Mouse (Mus musculus) embryonic facial prominence, embryonic 14.5 days (tissue): ENCODE data around the gene Ptprj. TPM values are rescaled to one million over a fixed set of nuclear protein-coding genes. Genes with fewer than 3 reads are reported as not detected.

Source experiments
- ATAC-seq: fragments of 200-750 bp; cut with Nextera tagmentation; 2 replicates; pipeline ENCODE4 v1.8.0; 2017; ENCODE audit warnings: low read depth, moderate number of reproducible peaks, moderate TSS enrichment
- DNase-seq: peaks from one replicate; pipeline ENCODE4 v3.0.0-alpha.2; 2015; ENCODE audit warnings: low spot score
- H3K27ac ChIP-seq: fragments of 300-500 bp; sonication (generic); replicated peaks from 2 replicates; pipeline ENCODE4 v1.5.1; 2014; ENCODE audit warnings: low read depth, mild to moderate bottlenecking, low read length, moderate library complexity
- H3K27me3 ChIP-seq: fragments of 300-500 bp; sonication (generic); replicated peaks from 2 replicates; pipeline ENCODE4 v1.6.1; 2014; ENCODE audit warnings: low read length; ENCODE audit not compliant: control insufficient read depth, insufficient read depth
- H3K36me3 ChIP-seq: fragments of 300-500 bp; sonication (generic); 2 replicates; pipeline ENCODE4 v1.6.1; 2014; ENCODE audit warnings: low read length, mixed read lengths; ENCODE audit not compliant: control insufficient read depth, insufficient read depth
- H3K4me1 ChIP-seq: fragments of 300-500 bp; sonication (generic); 2 replicates; pipeline ENCODE4 v1.6.1; 2014; ENCODE audit warnings: antibody characterized with exemption, low read length; ENCODE audit not compliant: control insufficient read depth, insufficient read depth
- H3K4me2 ChIP-seq: fragments of 300-500 bp; sonication (generic); 2 replicates; pipeline ENCODE4 v1.6.1; 2014; ENCODE audit warnings: low read depth, mild to moderate bottlenecking, low read length, moderate library complexity, mixed read lengths
- H3K4me3 ChIP-seq: fragments of 300-500 bp; sonication (generic); 2 replicates; pipeline ENCODE4 v1.5.1; 2014; ENCODE audit warnings: low read depth, mild to moderate bottlenecking, low read length
- H3K9ac ChIP-seq: fragments of 300-500 bp; sonication (generic); 2 replicates; pipeline ENCODE4 v1.6.1; 2014; ENCODE audit warnings: low read depth, mild to moderate bottlenecking, low read length, moderate library complexity, mixed read lengths
- H3K9me3 ChIP-seq: fragments of 300-500 bp; sonication (generic); 2 replicates; pipeline ENCODE4 v1.6.1; 2016; ENCODE audit warnings: low read length; ENCODE audit not compliant: control insufficient read depth
- WGBS: fragments of 180-500 bp; shearing (Covaris S2); extraction: QIAGEN DNeasy Blood & Tissue Kit; methylation state at CpG from one replicate; pipeline ENCODE4 v1.1.7; 2014; 5-methylcytosine and 5-hydroxymethylcytosine counted together
- polyA plus RNA-seq: library from polyadenylated mRNA; unstranded; fragments of >200 nt; fragmentation: Nextera tagmentation; extraction: Ambion mirVana; gene quantifications from 2 replicates; pipeline ENCODE4 v1.2.1, GENCODE M21; 2014

The Ptprj gene
- polyA plus RNA-seq, 1 experiment from 2014 or later = 4.1 TPM

DNA sequence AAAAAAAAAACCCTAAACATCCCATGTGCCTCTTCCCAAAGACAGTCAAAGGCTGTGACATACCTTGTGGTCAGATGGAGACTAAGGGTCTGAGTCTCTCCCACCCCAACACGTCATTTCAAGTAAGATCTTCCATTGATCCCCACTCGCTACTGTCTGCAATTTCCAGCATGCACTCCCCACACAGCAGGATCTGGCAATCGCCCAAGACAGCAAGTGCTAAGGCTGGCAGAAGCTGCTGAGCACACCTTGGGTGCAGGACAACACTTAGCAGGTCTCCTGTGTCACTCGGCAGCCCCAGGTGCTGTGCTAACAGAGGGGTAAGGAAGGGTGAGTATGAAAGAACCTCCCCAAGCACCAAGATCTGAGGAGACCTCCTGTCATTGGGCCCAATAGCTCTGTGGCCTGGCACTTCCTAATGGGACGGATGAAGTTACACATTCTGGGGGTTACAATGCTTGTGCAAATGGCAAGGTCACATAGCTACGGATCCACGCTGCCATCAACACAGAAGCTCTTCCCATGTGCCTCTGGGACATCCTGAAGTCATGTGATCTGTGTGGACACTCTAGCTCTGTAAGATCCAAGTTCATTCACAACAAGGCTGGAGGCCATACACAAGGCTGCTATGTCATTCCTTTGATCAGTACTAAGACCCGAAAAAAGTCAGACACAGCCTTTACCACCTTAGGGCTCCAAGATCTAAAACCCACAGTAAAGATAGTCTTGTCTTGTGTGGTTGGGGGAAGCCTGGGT is 13.5 kb downstream of the Ptprj start:
- no peak overlapping the region for H3K4me2 ChIP-seq
- H3K36me3 ChIP-seq = no peaks in the 10 kb centered on the region
- no peak for ATAC-seq
- no peaks in the 10 kb centered on the region for H3K9me3 ChIP-seq
- WGBS = 56% methylated on average over 8 of the region's 8 CpGs
- DNase-seq = peak; percentile 31
- no peak overlapping the region for H3K9ac ChIP-seq
- H3K27ac ChIP-seq = peak overlapping the region; percentile 15; the same call in 1 of the 2 replicates
- peaks cover 15% of the 10 kb centered on the region for H3K4me1 ChIP-seq
- no peak overlapping the region for H3K4me3 ChIP-seq
- H3K27me3 ChIP-seq = no peaks in the 10 kb centered on the region

GRCm38 (mm10) chr2:90566046-90566445 is 14.4 kb downstream of the Ptprj start:
- peak; percentile 91 for ATAC-seq
- Histone ChIP-seq H3K4me1 (peaks cover 15% of the 10 kb centered on the region), H3K4me3 (no peak overlapping the region), H3K36me3 (no peaks in the 10 kb centered on the region), H3K4me2 (peak overlapping the region; percentile 11; the same call in 1 of the 2 replicates), H3K27me3 (no peaks in the 10 kb centered on the region), H3K9ac (no peak overlapping the region), H3K27ac (peak overlapping the region; percentile 15; the same call in 1 of the 2 replicates), H3K9me3 (no peaks in the 10 kb centered on the region)
- 28% methylated on average over 7 of the region's 7 CpGs for WGBS
- peak; percentile 89 for DNase-seq

DNA sequence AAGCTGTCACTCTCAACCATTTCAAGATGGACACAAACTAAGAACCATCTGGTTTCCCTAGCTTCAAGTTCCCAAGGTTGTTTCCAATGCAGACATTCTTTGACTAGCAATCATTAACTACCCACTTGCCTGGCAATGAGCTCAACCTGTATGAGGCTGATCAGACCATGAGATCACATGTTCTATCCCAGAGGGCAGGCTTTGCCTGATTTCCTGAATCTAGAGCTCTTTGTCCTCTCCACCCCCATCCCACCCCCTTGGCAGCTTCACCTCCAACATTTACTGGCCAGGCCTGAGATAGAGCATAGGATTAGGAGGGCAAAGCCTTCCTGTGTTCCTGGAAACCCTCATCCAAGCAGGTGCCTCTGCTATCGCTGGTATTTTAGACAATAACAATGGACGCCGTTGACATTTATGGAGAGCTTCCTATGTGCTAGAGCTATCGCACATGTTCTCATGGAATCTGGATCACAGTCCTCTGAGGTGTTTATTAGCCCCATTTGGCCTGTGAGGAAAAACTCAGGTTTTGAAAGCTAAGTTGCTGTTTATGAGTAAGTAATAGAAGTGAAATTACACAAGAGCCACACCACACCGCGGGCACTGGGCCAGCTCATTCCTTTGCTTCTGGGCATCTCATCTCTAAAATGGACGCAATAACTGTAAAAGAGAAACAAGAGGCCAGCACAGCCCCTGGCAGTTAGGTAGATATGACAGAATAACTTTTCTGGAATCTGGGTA is 15.1 kb downstream of the Ptprj start:
- Histone ChIP-seq H3K27ac (no peak overlapping the region), H3K27me3 (no peaks in the 10 kb centered on the region), H3K4me1 (peaks cover 15% of the 10 kb centered on the region), H3K4me3 (no peak overlapping the region), H3K9ac (no peak overlapping the region), H3K4me2 (no peak overlapping the region), H3K36me3 (no peaks in the 10 kb centered on the region), H3K9me3 (no peaks in the 10 kb centered on the region)
- ATAC-seq = no peak
- no peak for DNase-seq
- 89% methylated on average over 7 of the region's 7 CpGs for WGBS

DNA sequence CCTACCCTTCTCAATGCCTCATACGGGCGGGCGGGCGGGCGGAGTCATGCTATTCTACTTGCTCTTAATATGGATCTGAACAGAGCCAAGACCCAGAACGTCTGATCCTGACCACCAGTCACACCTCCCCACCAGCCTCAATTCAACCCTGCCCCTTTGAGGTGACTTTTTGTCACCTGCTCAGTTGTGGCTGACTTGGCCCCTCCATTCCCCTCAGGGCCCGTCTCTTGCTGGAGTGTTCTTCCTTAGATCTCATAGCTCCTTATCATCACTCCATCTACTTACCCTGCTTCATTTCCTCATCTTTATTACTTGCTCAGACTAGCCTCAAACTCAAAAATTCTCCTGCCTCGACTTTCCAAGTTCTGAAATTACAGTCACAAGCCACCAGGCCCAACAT is 15.9 kb downstream of the Ptprj start:
- Histone ChIP-seq H3K27ac (no peak overlapping the region), H3K9ac (no peak overlapping the region), H3K36me3 (no peaks in the 10 kb centered on the region), H3K4me2 (no peak overlapping the region), H3K4me3 (no peak overlapping the region), H3K4me1 (peaks cover 15% of the 10 kb centered on the region), H3K27me3 (no peaks in the 10 kb centered on the region), H3K9me3 (no peaks in the 10 kb centered on the region)
- ATAC-seq (no peak), DNase-seq (no peak)
- 76% methylated on average over 8 of the region's 8 CpGs for WGBS

GRCm38 (mm10) chr2:90563171-90563570 is 17.3 kb downstream of the Ptprj start:
- Histone ChIP-seq H3K4me3 (no peak overlapping the region), H3K36me3 (no peaks in the 10 kb centered on the region), H3K4me1 (peaks cover 15% of the 10 kb centered on the region), H3K4me2 (no peak overlapping the region), H3K27ac (no peak overlapping the region), H3K9me3 (no peaks in the 10 kb centered on the region), H3K27me3 (no peaks in the 10 kb centered on the region), H3K9ac (no peak overlapping the region)
- WGBS = 67% methylated on average over 4 of the region's 4 CpGs
- no peak for ATAC-seq
- DNase-seq = peak; percentile 18

GRCm38 (mm10) chr2:90562126-90562670 is 18.2 kb downstream of the Ptprj start:
- H3K4me3 ChIP-seq = no peak overlapping the region
- no peak for ATAC-seq
- no peak overlapping the region for H3K4me2 ChIP-seq
- H3K27ac ChIP-seq = no peak overlapping the region
- H3K4me1 ChIP-seq = peaks cover 15% of the 10 kb centered on the region
- no peak for DNase-seq
- no peaks in the 10 kb centered on the region for H3K9me3 ChIP-seq
- no peak overlapping the region for H3K9ac ChIP-seq
- H3K36me3 ChIP-seq = no peaks in the 10 kb centered on the region
- H3K27me3 ChIP-seq = no peaks in the 10 kb centered on the region
- WGBS = 52% methylated on average over 8 of the region's 8 CpGs

GRCm38 (mm10) chr2:90560197-90560843 is 20.1 kb downstream of the Ptprj start:
- Histone ChIP-seq H3K4me2 (no peak overlapping the region), H3K9ac (no peak overlapping the region), H3K4me1 (0 out of 2 replicates have a peak, but pooled peaks cover 4% of the 10 kb centered on the region), H3K9me3 (no peaks in the 10 kb centered on the region), H3K27ac (no peak overlapping the region), H3K36me3 (no peaks in the 10 kb centered on the region), H3K4me3 (no peak overlapping the region), H3K27me3 (no peaks in the 10 kb centered on the region)
- 66% methylated on average over 6 of the region's 6 CpGs for WGBS
- ATAC-seq = no peak
- DNase-seq = no peak

- WGBS = 86% methylated on average over 12 of the region's 12 CpGs
- DNase-seq (no peak), ATAC-seq (no peak)
- no peak overlapping the region for H3K4me2 ChIP-seq
- no peak overlapping the region for H3K27ac ChIP-seq
- H3K4me1 ChIP-seq = 0 out of 2 replicates have a peak, but pooled peaks cover 4% of the 10 kb centered on the region
- no peaks in the 10 kb centered on the region for H3K27me3 ChIP-seq
- H3K36me3 ChIP-seq = no peaks in the 10 kb centered on the region
- H3K9ac ChIP-seq = no peak overlapping the region
- H3K4me3 ChIP-seq = no peak overlapping the region
- no peaks in the 10 kb centered on the region for H3K9me3 ChIP-seq
Measured at GRCm38 (mm10) chr2:90559688-90560196, 20.7 kb downstream of the Ptprj start.
